Mouse (Mus musculus) E14TG2a.4 (cell line): ENCODE data around the gene Gstt1.
"Not testable (repeated sequence)": the region's sequence is repeated elsewhere in the genome, so short reads cannot be mapped to it uniquely, and the experiment has no call there.

Source experiments
- CTCF ChIP-seq: conservative IDR thresholded peaks from 2 replicates; pipeline ENCODE4 v1.5.1; 2014; ENCODE audit warnings: low read length
- NANOG ChIP-seq: IDR thresholded peaks from 2 replicates; pipeline ENCODE4 v1.6.1; 2014; ENCODE audit warnings: borderline replicate concordance, low read length, mixed read lengths
- POU5F1 ChIP-seq: IDR thresholded peaks from 2 replicates; pipeline ENCODE4 v1.6.1; 2014; ENCODE audit warnings: low read length, borderline replicate concordance

- TF ChIP-seq CTCF, NANOG, POU5F1: not testable (repeated sequence)
These were observed 45.5 kb upstream of the Gstt1 start for GRCm38 (mm10) chr10:75843898-75844297.
